Mouse (Mus musculus): ENCODE measurements around the gene Cpb2. TPM values are rescaled to one million over a fixed set of nuclear protein-coding genes. Genes with fewer than 3 reads are reported as not detected.

The Cpb2 gene
- total and polyA plus RNA-seq, 3 experiments = not detected

DNA sequence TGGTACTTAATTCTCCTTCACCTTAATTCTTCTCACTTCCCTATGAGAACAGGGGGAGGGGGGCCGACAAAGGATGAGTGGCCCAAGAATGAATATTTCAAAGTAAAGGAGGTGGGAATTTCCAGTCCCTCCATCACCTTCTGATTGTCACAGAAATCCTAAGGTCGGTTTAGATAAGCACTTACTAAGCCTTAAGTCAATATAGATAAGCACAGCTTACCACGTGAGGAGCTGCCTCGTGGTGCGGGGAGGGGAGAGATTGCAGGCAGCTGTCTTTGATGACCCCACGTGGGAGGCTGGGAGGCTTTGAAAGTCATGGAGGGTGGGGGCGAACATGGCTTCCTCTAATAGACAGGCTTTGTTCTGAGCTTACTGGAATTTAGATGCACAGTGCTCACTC is 44.4 kb upstream of the Cpb2 start (continued):
- no peak for TF ChIP-seq MEF2A (IDR thresholded peaks at IDR 0.05; ENCODE audit: extremely low read depth, insufficient replicate concordance, low read depth, low read length, poor library complexity, severe bottlenecking)
- TF ChIP-seq ELF1 (IDR thresholded peaks at IDR 0.05; ENCODE audit: low read depth, low read length) = no peak
- TF ChIP-seq NELFE (IDR thresholded peaks at IDR 0.05; ENCODE audit: low read depth, low read length) = no peak
- TF ChIP-seq GABPA (IDR thresholded peaks at IDR 0.05; ENCODE audit: low read depth, low read length) = no peak
- TF ChIP-seq KAT2A (conservative IDR thresholded peaks at IDR 0.05; ENCODE audit: low read depth, low read length) = no peak
- TF ChIP-seq TAL1 (IDR thresholded peaks at IDR 0.05; ENCODE audit: low read length) = peak; percentile 41
- TF ChIP-seq CHD2 (IDR thresholded peaks at IDR 0.05; ENCODE audit: low read length) = no peak
- TF ChIP-seq BHLHE40 (IDR thresholded peaks at IDR 0.05; ENCODE audit: borderline replicate concordance, low read depth, low read length) = peak; percentile 94
- peak; percentile 81 for TF ChIP-seq GATA1 (IDR thresholded peaks at IDR 0.05; ENCODE audit: low read depth, low read length)
- TF ChIP-seq ZNF384 (IDR thresholded peaks at IDR 0.05; ENCODE audit: low read depth, low read length) = no peak

DNA sequence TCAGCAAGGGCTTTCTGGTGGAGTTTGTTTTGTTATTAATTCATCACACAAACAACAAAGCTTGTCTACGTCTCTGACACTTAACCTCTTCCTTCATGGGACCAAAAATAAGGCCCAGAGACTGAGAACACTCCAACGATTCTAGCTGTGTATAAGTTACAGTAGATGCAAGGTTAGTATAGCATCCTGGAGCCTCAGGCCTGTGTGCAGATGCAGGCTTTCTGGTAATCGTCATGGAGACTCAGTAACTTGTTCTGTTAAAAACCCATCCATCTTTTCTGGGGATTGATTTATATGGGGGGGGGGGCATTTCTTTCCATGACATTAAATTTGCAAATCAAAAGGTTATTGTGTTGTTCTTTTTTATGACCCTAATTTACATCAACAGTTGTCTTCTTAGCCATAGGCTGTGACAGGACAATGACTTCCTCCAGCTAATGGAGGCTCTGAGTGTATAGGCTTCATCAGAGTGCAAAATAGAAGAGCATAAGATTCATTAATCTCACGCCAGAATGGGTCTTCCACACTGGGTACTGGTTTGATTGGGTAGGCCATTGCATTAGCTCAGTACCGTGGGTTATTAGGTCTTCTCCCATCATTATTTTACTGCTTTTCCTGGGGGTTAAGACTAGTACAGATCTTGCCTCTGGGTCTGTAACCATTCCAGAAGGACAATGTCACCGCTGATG is 36.6 kb upstream of the Cpb2 start:
- DNase-seq (ENCODE audit: low read depth, low spot score) = no peak
- Histone ChIP-seq H3K9ac (ENCODE audit: control insufficient read depth, low read depth, low read length, poor library complexity, severe bottlenecking) (no peak overlapping the region), H3K4me3 (ENCODE audit: control insufficient read depth in 1 of 2, insufficient read depth in 1 of 2, low read depth in 2 of 2, low read length in 2 of 2) (no peak overlapping the region), H3K9me3 (replicated peaks; ENCODE audit: insufficient read depth, low read length) (no peaks in the 10 kb centered on the region), H3K36me3 (ENCODE audit: control insufficient read depth in 1 of 2, insufficient read depth in 2 of 2, low read length in 2 of 2) (peaks cover 0 to 4% of the 10 kb centered on the region in 2 experiments; a peak in 1 of 4 replicates), H3K27me3 (ENCODE audit: control insufficient read depth in 1 of 2, insufficient read depth in 2 of 2, low read length in 2 of 2) (no peaks in the 10 kb centered on the region), H3K79me2 (ENCODE audit: control insufficient read depth, insufficient read depth, low read length, poor library complexity) (no peaks in the 10 kb centered on the region), H3K27ac (ENCODE audit: control insufficient read depth, low read depth, low read length) (no peak overlapping the region), H3K4me1 (ENCODE audit: control insufficient read depth in 1 of 2, insufficient read depth in 2 of 2, low read length in 2 of 2) (no peaks in the 10 kb centered on the region)
- TF ChIP-seq TAL1 (IDR thresholded peaks at IDR 0.05; ENCODE audit: low read length) (no peak), POLR2A (IDR thresholded peaks at IDR 0.05; ENCODE audit: control insufficient read depth in 1 of 2, insufficient read depth in 1 of 2, low read depth in 1 of 2, low read length in 2 of 2, poor library complexity in 1 of 2) (no peak), GABPA (IDR thresholded peaks at IDR 0.05; ENCODE audit: low read depth, low read length) (no peak)

DNA sequence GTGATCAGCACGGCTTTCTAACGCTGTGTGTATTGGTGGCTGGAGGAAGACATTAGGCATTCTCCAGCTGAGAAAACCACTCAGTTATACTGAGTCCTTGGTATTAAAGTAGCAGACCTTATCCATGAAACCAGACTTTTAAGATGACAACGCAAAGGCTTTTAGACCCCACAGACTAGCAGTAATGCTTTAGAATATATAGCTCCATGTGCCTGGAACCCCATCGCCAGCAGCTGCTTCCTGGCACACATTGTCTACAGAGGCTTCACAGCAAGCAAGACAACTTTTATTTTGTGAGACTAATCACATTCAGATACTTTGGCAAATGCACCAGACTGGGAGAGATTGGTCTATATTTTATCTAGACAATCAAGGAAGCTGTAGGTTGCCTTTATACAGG is 35.8 kb upstream of the Cpb2 start:
- Histone ChIP-seq H3K79me2 (ENCODE audit: control insufficient read depth, insufficient read depth, low read length, poor library complexity) (no peaks in the 10 kb centered on the region), H3K27me3 (ENCODE audit: control insufficient read depth in 1 of 2, insufficient read depth in 2 of 2, low read length in 2 of 2) (no peaks in the 10 kb centered on the region), H3K4me3 (ENCODE audit: control insufficient read depth in 1 of 2, insufficient read depth in 1 of 2, low read depth in 2 of 2, low read length in 2 of 2) (no peak overlapping the region), H3K9ac (ENCODE audit: control insufficient read depth, low read depth, low read length, poor library complexity, severe bottlenecking) (no peak overlapping the region), H3K36me3 (ENCODE audit: control insufficient read depth in 1 of 2, insufficient read depth in 2 of 2, low read length in 2 of 2) (peaks cover 0 to 4% of the 10 kb centered on the region in 2 experiments; a peak in 1 of 4 replicates), H3K27ac (ENCODE audit: control insufficient read depth, low read depth, low read length) (no peak overlapping the region), H3K9me3 (replicated peaks; ENCODE audit: insufficient read depth, low read length) (no peaks in the 10 kb centered on the region), H3K4me1 (ENCODE audit: control insufficient read depth in 1 of 2, insufficient read depth in 2 of 2, low read length in 2 of 2) (no peaks in the 10 kb centered on the region)
- no peak for DNase-seq (ENCODE audit: low read depth, low spot score)
- TF ChIP-seq RAD21 (IDR thresholded peaks at IDR 0.05; ENCODE audit: low read depth, low read length) (no peak), MAZ (IDR thresholded peaks at IDR 0.05; ENCODE audit: low read depth, low read length) (no peak), ZMIZ1 (IDR thresholded peaks at IDR 0.05; ENCODE audit: low read depth, low read length) (no peak), POLR2A (IDR thresholded peaks at IDR 0.05; ENCODE audit: control insufficient read depth in 1 of 2, insufficient read depth in 1 of 2, low read depth in 1 of 2, low read length in 2 of 2, poor library complexity in 1 of 2) (no peak), MAFK (IDR thresholded peaks at IDR 0.05; ENCODE audit: borderline replicate concordance, low read depth, low read length) (no peak), SMC3 (IDR thresholded peaks at IDR 0.05; ENCODE audit: low read depth, low read length) (no peak), ZKSCAN1 (IDR thresholded peaks at IDR 0.05; ENCODE audit: low read depth, low read length) (no peak), ZC3H11A (IDR thresholded peaks at IDR 0.05; ENCODE audit: low read depth, low read length) (no peak), GATA1 (IDR thresholded peaks at IDR 0.05; ENCODE audit: low read depth, low read length) (no peak), CHD1 (IDR thresholded peaks at IDR 0.05; ENCODE audit: low read depth, low read length) (no peak), SIN3A (IDR thresholded peaks at IDR 0.05; ENCODE audit: low read length) (no peak), MXI1 (IDR thresholded peaks at IDR 0.05; ENCODE audit: low read depth, low read length) (no peak), BHLHE40 (IDR thresholded peaks at IDR 0.05; ENCODE audit: borderline replicate concordance, low read depth, low read length) (no peak)
